Mouse (Mus musculus) intestine, embryonic 14.5 days (tissue): ENCODE data around the gene Icam1. TPM values are rescaled to one million over a fixed set of nuclear protein-coding genes. Genes with fewer than 3 reads are reported as not detected.

Experiments
- ATAC-seq: fragments of 200-750 bp; cut with Nextera tagmentation; replicated peaks from 2 replicates; pipeline ENCODE4 v1.8.0; 2017; ENCODE audit warnings: low read depth, moderate number of reproducible peaks, moderate TSS enrichment, moderate library complexity; ENCODE audit not compliant: low FRiP score, low TSS enrichment
- DNase-seq: peaks from one replicate; pipeline ENCODE4 v3.0.0-alpha.2; 2018; ENCODE audit warnings: low spot score
- H3K27ac ChIP-seq: fragments of 300-500 bp; sonication (generic); 2 replicates; pipeline ENCODE4 v1.5.1; 2014; ENCODE audit warnings: low read depth, mild to moderate bottlenecking, control low read depth
- H3K27me3 ChIP-seq: fragments of 300-500 bp; sonication (generic); replicated peaks from 2 replicates; pipeline ENCODE4 v1.6.1; 2014; ENCODE audit warnings: low read length, control low read depth; ENCODE audit not compliant: control insufficient read depth, insufficient read depth
- H3K36me3 ChIP-seq: fragments of 300-500 bp; sonication (generic); 2 replicates; pipeline ENCODE4 v1.6.1; 2014; ENCODE audit warnings: low read length, control low read depth; ENCODE audit not compliant: control insufficient read depth, insufficient read depth
- H3K4me1 ChIP-seq: fragments of 300-500 bp; sonication (generic); replicated peaks from 2 replicates; pipeline ENCODE4 v1.6.1; 2014; ENCODE audit warnings: low read length, control low read depth, mixed read lengths; ENCODE audit not compliant: control insufficient read depth, insufficient read depth
- H3K4me2 ChIP-seq: fragments of 300-500 bp; sonication (generic); 2 replicates; pipeline ENCODE4 v1.6.1; 2014; ENCODE audit warnings: low read length
- H3K4me3 ChIP-seq: fragments of 300-500 bp; sonication (generic); 2 replicates; pipeline ENCODE4 v1.5.1; 2014; ENCODE audit warnings: low read depth, low read length, control low read depth, mixed read lengths
- H3K9ac ChIP-seq: fragments of 300-500 bp; sonication (generic); 2 replicates; pipeline ENCODE4 v1.6.1; 2014; ENCODE audit warnings: mild to moderate bottlenecking, low read length
- H3K9me3 ChIP-seq: fragments of 300-500 bp; sonication (generic); 2 replicates; pipeline ENCODE4 v1.6.1; 2016; ENCODE audit warnings: low read length, control low read depth; ENCODE audit not compliant: control insufficient read depth
- WGBS: fragments of 180-500 bp; shearing (Covaris S2); extraction: QIAGEN DNeasy Blood & Tissue Kit; methylation state at CpG from one replicate; pipeline ENCODE4 v1.1.7; 2014; 5-methylcytosine and 5-hydroxymethylcytosine counted together
- polyA plus RNA-seq: library from polyadenylated mRNA; unstranded; fragments of >200 nt; fragmentation: Nextera tagmentation; extraction: Ambion mirVana; gene quantifications from 2 replicates; pipeline ENCODE4 v1.2.1, GENCODE M21; 2014

Gene Icam1
- polyA plus RNA-seq, 1 experiment from 2014 or later: 11.4 TPM

- Histone ChIP-seq H3K9me3 (no peaks in the 10 kb centered on the region), H3K4me3 (no peak overlapping the region), H3K4me2 (no peak overlapping the region), H3K27me3 (peaks cover 5% of the 10 kb centered on the region), H3K27ac (no peak overlapping the region), H3K9ac (no peak overlapping the region), H3K36me3 (no peaks in the 10 kb centered on the region), H3K4me1 (no peaks in the 10 kb centered on the region)
- WGBS: 84% methylated on average over 1 of the region's 1 CpGs
- DNase-seq (no peak), ATAC-seq (no peak)
These were observed 6.9 kb downstream of the Icam1 start for GRCm38 (mm10) chr9:21022726-21023125.

DNA sequence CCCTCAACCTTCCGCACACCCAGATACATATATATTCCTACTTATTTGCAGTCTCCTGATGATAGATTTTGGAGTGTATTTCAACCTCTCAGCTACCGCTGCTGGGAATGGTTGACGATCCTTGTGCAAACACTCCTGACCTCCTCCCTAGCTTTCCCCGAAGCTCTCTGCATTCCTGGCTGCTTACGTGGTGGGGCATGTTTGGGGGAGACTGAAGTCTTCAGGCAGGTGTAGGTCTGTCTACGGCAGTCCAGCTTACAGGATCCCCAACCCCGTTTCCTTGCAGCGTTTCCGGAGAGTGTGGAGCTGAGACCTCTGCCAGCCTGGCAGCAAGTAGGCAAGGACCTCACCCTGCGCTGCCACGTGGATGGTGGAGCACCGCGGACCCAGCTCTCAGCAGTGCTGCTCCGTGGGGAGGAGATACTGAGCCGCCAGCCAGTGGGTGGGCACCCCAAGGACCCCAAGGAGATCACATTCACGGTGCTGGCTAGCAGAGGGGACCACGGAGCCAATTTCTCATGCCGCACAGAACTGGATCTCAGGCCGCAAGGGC is 9.5 kb downstream of the Icam1 start:
- no peak overlapping the region; the same call in 1 of the 2 replicates for H3K4me2 ChIP-seq
- H3K9ac ChIP-seq: 0 out of 2 replicates have a peak overlapping the region, but pooled peaks have one; percentile 5

GRCm38 (mm10) chr9:21026849-21027248 is 11.1 kb downstream of the Icam1 start:
- ATAC-seq (no peak), DNase-seq (no peak)
- Histone ChIP-seq H3K4me2 (no peak overlapping the region), H3K27me3 (peaks cover 19% of the 10 kb centered on the region), H3K27ac (no peak overlapping the region), H3K4me3 (no peak overlapping the region), H3K9me3 (no peaks in the 10 kb centered on the region), H3K36me3 (no peaks in the 10 kb centered on the region), H3K9ac (no peak overlapping the region), H3K4me1 (peaks cover 18% of the 10 kb centered on the region)
- 81% methylated on average over 12 of the region's 12 CpGs for WGBS

More for the DNA sequence above, 9.5 kb downstream of the Icam1 start:
- ATAC-seq: peak; percentile 17; the same call in 1 of the 2 replicates
- H3K4me3 ChIP-seq: no peak overlapping the region
- no peaks in the 10 kb centered on the region for H3K9me3 ChIP-seq
- H3K4me1 ChIP-seq: peaks cover 14% of the 10 kb centered on the region
- no peak for DNase-seq
- no peaks in the 10 kb centered on the region for H3K36me3 ChIP-seq
- WGBS: 56% methylated on average over 19 of the region's 19 CpGs
- H3K27ac ChIP-seq: 0 out of 2 replicates have a peak overlapping the region, but pooled peaks have one; percentile 3
- H3K27me3 ChIP-seq: peaks cover 14% of the 10 kb centered on the region

- Histone ChIP-seq H3K36me3 (no peaks in the 10 kb centered on the region), H3K27ac (no peak overlapping the region), H3K4me2 (no peak overlapping the region), H3K9ac (no peak overlapping the region), H3K4me3 (no peak overlapping the region), H3K9me3 (no peaks in the 10 kb centered on the region), H3K4me1 (peaks cover 23% of the 10 kb centered on the region), H3K27me3 (peaks cover 29% of the 10 kb centered on the region)
- no peak for DNase-seq
- WGBS: 48% methylated on average over 8 of the region's 8 CpGs
- no peak for ATAC-seq
These were observed 12.0 kb downstream of the Icam1 start for GRCm38 (mm10) chr9:21027774-21028290.

- Histone ChIP-seq H3K36me3 (no peaks in the 10 kb centered on the region), H3K4me3 (no peak overlapping the region), H3K9me3 (no peaks in the 10 kb centered on the region), H3K9ac (no peak overlapping the region), H3K27ac (no peak overlapping the region), H3K4me2 (no peak overlapping the region), H3K27me3 (peaks cover 37% of the 10 kb centered on the region), H3K4me1 (peaks cover 28% of the 10 kb centered on the region)
- no peak for ATAC-seq
- WGBS: 74% methylated on average over 6 of the region's 6 CpGs
- no peak for DNase-seq
These were observed 12.8 kb downstream of the Icam1 start for GRCm38 (mm10) chr9:21028560-21029110.

DNA sequence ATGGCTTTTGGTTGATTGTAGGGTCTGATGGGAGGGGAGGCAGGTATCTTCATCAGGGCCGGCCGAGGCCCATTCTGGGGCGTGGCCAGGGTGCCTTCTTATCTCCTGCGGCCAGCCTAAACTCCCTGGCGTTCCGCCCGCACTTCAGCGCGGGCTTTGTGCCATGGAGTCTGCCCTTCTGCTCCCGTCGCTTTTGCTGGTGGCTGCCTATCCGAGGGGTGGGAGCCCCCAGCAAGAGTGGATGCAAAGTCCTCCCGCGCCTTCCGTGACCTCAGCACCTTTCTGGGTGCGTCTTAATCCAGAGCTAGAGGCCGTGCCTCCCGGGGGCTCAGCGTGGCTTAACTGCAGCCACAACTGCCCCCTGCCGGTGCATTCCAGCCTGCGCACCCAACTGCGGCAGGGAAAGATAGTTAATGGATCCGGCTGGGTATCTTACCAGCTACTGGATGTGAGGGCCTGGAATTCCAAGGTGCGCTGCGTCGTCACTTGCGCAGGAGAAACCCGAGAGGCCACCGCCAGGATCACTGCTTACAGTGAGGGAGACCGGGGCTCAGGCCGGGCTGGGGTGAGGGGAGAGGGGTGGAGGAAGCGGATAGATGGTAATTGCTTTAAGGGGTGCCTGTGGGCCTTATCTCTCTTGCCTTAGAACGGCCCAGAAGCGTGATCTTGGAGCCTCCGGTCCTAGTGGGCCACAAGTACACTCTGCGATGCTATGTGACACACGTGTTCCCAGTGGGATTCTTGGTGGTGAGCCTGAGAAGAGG is 13.7 kb downstream of the Icam1 start, which contains the start of gene Icam4:
Gene Icam4 (plus strand): TSS at position 83 of the 764 bp plus-strand sequence.
- Histone ChIP-seq H3K27ac (no peak within 1 kb of the TSS), H3K27me3 (peaks cover 45% of the 10 kb centered on the region), H3K4me2 (peak within 1 kb of the TSS; percentile 98), H3K4me3 (peak within 1 kb of the TSS; percentile 27), H3K9ac (peak within 1 kb of the TSS; percentile 27; the same call in 1 of the 2 replicates), H3K9me3 (no peaks in the 10 kb centered on the region), H3K4me1 (peaks cover 29% of the 10 kb centered on the region), H3K36me3 (no peaks in the 10 kb centered on the region)
- 3% methylated on average over 37 of the region's 37 CpGs for WGBS
- DNase-seq: peak; percentile 89
- peak; percentile 17; the same call in 1 of the 2 replicates for ATAC-seq

DNA sequence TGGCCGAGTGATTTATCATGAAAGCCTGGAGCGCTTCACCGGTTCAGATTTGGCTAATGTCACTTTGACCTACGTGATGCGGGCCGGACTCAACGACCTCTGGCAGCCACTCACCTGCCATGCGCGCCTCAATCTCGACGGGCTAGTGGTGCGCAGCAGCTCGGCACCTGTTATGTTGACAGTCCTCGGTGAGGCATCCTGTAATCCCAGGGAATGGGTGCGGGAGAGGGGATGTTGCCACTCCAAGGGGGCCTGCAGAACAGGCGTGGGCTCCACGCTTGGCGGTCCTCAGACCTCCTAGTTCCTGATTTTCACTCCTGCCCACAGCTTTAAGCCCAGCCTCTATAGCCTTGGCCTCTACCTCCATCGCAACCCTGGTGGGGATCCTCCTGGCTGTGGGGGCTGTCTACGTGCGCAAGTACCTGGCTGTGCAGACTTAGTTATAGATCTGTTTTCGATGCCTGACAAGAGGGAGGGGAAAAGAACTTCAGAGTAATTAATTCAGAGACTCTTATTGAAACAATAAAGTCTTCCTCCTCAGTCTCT is 14.3 kb downstream of the Icam1 start:
- Histone ChIP-seq H3K27me3 (peaks cover 52% of the 10 kb centered on the region), H3K4me1 (peaks cover 34% of the 10 kb centered on the region), H3K36me3 (no peaks in the 10 kb centered on the region), H3K4me3 (peak overlapping the region; percentile 43; the same call in 1 of the 2 replicates), H3K27ac (no peak overlapping the region), H3K4me2 (peak overlapping the region; percentile 98), H3K9ac (no peak overlapping the region), H3K9me3 (no peaks in the 10 kb centered on the region)
- 26% methylated on average over 22 of the region's 22 CpGs for WGBS
- ATAC-seq: no peak
- no peak for DNase-seq

DNA sequence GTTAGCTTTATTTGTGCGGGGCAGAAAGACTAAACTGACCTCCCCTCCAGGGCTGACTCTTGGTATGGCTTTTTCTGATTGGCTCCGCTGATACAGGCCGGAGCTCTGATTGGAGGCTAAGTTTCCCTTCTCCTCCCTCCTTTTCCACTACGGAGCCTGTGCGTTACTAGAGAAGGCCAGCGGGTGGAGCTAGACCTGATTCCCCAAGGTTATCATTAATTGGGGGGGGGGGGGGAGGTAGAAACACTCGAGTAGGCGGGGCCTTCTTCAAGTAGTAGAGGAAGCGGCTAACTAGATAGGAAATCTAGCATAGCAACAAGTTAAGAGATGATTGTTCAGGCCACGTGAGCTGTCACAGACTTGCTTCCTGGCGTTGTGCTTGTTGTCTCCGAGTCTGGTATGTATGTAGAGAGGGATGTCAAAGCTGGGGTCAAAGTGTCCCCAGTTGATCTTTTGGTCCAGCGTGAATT is 15.0 kb downstream of the Icam1 start:
- peak overlapping the region; percentile 43 for H3K4me3 ChIP-seq
- H3K9ac ChIP-seq: no peak overlapping the region
- no peaks in the 10 kb centered on the region for H3K9me3 ChIP-seq
- ATAC-seq (peak; percentile 47), DNase-seq (peak; percentile 80)
- peaks cover 59% of the 10 kb centered on the region for H3K27me3 ChIP-seq
- H3K36me3 ChIP-seq: no peaks in the 10 kb centered on the region
- no peak overlapping the region for H3K27ac ChIP-seq
- H3K4me2 ChIP-seq: peak overlapping the region; percentile 98
- WGBS: 2% methylated on average over 13 of the region's 13 CpGs
- H3K4me1 ChIP-seq: peaks cover 35% of the 10 kb centered on the region
